Mouse (Mus musculus) megakaryocyte, embryonic 14.5 days (primary cell): ENCODE data around the gene Gcnt3.

Experiments used
- FLI1 ChIP-seq: IDR thresholded peaks from 2 replicates; pipeline ENCODE4 v1.6.1; 2012; ENCODE audit warnings: low read length, inconsistent platforms, mixed read lengths
- GATA1 ChIP-seq: IDR thresholded peaks from 3 replicates; pipeline ENCODE4 v1.6.1; 2012; ENCODE audit warnings: mixed read lengths, low read length, inconsistent platforms, borderline replicate concordance

DNA sequence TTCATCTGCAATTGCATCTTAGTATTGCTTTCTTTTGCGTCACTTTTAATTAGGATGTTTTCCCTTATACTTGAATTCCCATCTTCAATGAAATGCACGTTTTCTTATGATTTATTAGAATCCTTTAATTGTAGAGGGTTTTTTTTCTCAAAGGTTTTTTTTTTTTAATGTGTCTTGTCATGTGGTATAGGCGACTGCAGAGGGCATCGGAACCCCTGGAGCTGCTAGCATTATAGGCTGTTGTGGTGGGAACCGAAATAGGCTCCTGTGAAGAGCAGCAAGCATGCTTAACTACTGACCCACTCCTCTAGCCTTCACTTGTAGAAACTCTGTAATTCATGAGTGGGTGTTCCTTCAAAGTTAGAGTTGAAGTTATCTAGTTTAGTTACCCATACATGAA, 47.5 kb downstream of the Gcnt3 start:
- TF ChIP-seq GATA1 (no peak), FLI1 (no peak)
